Mouse (Mus musculus) ES-Bruce4 (cell line): ENCODE measurements at regions not wholly inside any gene's neighbourhood (a gene's known extent, or its start where the extent isn't known, plus 50 kb on each side); places are given as distances from the start of the nearest gene placed in this dataset.

Experiments used
- CTCF ChIP-seq: IDR thresholded peaks from one replicate; pipeline ENCODE4 v1.8.1; 2011; ENCODE audit warnings: low read depth, low read length
- POLR2A ChIP-seq: IDR thresholded peaks from one replicate; pipeline ENCODE4 v1.8.1; 2011; ENCODE audit warnings: low read length; ENCODE audit not compliant: insufficient read depth

DNA sequence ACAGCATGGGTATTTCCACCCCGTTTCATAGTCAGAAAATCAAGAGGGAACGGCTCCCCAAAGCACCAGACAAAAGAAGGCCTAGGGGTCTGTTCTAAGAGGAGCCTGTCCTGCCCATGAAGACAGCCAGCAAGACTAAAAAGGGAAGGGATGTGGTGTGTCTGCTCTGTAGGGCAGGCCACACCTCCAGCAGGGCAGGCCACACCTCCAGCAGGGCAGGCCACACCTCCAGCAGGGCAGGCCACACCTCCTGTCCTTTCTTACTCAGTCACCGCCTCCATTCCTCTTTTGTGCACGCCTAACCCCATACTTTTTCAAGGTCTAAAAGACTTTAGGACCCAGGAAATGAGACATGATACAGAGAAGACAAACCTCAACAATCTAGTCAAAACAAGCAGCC is 69.8 kb upstream of the Blcap start:
- no peak for TF ChIP-seq POLR2A
- no peak for TF ChIP-seq CTCF
